Mouse (Mus musculus): Measurements from ENCODE around the gene Slc16a4. TPM values are rescaled to one million over a fixed set of nuclear protein-coding genes. Genes with fewer than 3 reads are reported as not detected.

Gene Slc16a4
- polyA plus RNA-seq, 1 experiment, result 0.80 TPM

- Histone ChIP-seq H3K4me1 (ENCODE audit: control insufficient read depth, insufficient read depth, low read length) (peaks cover 2% of the 10 kb centered on the region; the same call in 1 of the 2 replicates), H3K4me3 (replicated peaks; ENCODE audit: control insufficient read depth, low read depth, low read length) (peak within 1 kb of the TSS; percentile 91), H3K27ac (ENCODE audit: control insufficient read depth, insufficient read depth, low read depth, low read length, poor library complexity) (peak within 1 kb of the TSS; percentile 96)
- WGBS, result under 1% methylated on average over 62 of the region's 62 CpGs
- TF ChIP-seq CTCF (IDR thresholded peaks at IDR 0.05; ENCODE audit: control insufficient read depth, insufficient read depth, low read length), result 0 out of 2 replicates have a peak, but pooled peaks have one; percentile 17
- peak; percentile 63 for TF ChIP-seq POLR2A (IDR thresholded peaks at IDR 0.05; ENCODE audit: borderline replicate concordance, control insufficient read depth, low read depth, low read length)
Measured at GRCm38 (mm10) chr3:107333381-107334201, 42.6 kb downstream of the Slc16a4 start, which contains the start of gene Rbm15. Rbm15 (minus strand) TSS chr3:107333673.

- 0 out of 2 replicates have a peak, but pooled peaks have one; percentile 15 for TF ChIP-seq POLR2A (IDR thresholded peaks at IDR 0.05; ENCODE audit: borderline replicate concordance, control insufficient read depth, low read depth, low read length)
- no peak for TF ChIP-seq CTCF (IDR thresholded peaks at IDR 0.05; ENCODE audit: control insufficient read depth, insufficient read depth, low read length)
- H3K4me1 ChIP-seq (ENCODE audit: control insufficient read depth, insufficient read depth, low read length), result peaks cover 2% of the 10 kb centered on the region; the same call in 1 of the 2 replicates
- 10% methylated on average over 12 of the region's 12 CpGs for WGBS
- H3K4me3 ChIP-seq (replicated peaks; ENCODE audit: control insufficient read depth, low read depth, low read length), result peak overlapping the region; percentile 91
- H3K27ac ChIP-seq (ENCODE audit: control insufficient read depth, insufficient read depth, low read depth, low read length, poor library complexity), result peak overlapping the region; percentile 96
Measured at GRCm38 (mm10) chr3:107334202-107334934, 43.3 kb downstream of the Slc16a4 start.

- WGBS, result 53% methylated on average over 3 of the region's 3 CpGs
- Histone ChIP-seq H3K27ac (ENCODE audit: control insufficient read depth, insufficient read depth, low read depth, low read length, poor library complexity) (no peak overlapping the region), H3K4me1 (ENCODE audit: control insufficient read depth, insufficient read depth, low read length) (no peaks in the 10 kb centered on the region), H3K4me3 (replicated peaks; ENCODE audit: control insufficient read depth, low read depth, low read length) (no peak overlapping the region)
- no peak for TF ChIP-seq CTCF (IDR thresholded peaks at IDR 0.05; ENCODE audit: control insufficient read depth, insufficient read depth, low read length)
- TF ChIP-seq POLR2A (IDR thresholded peaks at IDR 0.05; ENCODE audit: borderline replicate concordance, control insufficient read depth, low read depth, low read length), result no peak
Measured at GRCm38 (mm10) chr3:107343971-107344370, 52.9 kb downstream of the Slc16a4 start.

GRCm38 (mm10) chr3:107345033-107345725, 54.1 kb downstream of the Slc16a4 start:
- Histone ChIP-seq H3K4me3 (replicated peaks; ENCODE audit: control insufficient read depth, low read depth, low read length) (no peak overlapping the region), H3K27ac (ENCODE audit: control insufficient read depth, insufficient read depth, low read depth, low read length, poor library complexity) (no peak overlapping the region), H3K4me1 (ENCODE audit: control insufficient read depth, insufficient read depth, low read length) (no peaks in the 10 kb centered on the region)
- TF ChIP-seq CTCF (IDR thresholded peaks at IDR 0.05; ENCODE audit: control insufficient read depth, insufficient read depth, low read length) (no peak), POLR2A (IDR thresholded peaks at IDR 0.05; ENCODE audit: borderline replicate concordance, control insufficient read depth, low read depth, low read length) (no peak)
- 24% methylated on average over 3 of the region's 3 CpGs for WGBS

- 78% methylated on average over 3 of the region's 3 CpGs for WGBS
- Histone ChIP-seq H3K4me1 (ENCODE audit: control insufficient read depth, insufficient read depth, low read length) (no peaks in the 10 kb centered on the region), H3K27ac (ENCODE audit: control insufficient read depth, insufficient read depth, low read depth, low read length, poor library complexity) (no peak overlapping the region), H3K4me3 (replicated peaks; ENCODE audit: control insufficient read depth, low read depth, low read length) (no peak overlapping the region)
- TF ChIP-seq POLR2A (IDR thresholded peaks at IDR 0.05; ENCODE audit: borderline replicate concordance, control insufficient read depth, low read depth, low read length) (no peak), CTCF (IDR thresholded peaks at IDR 0.05; ENCODE audit: control insufficient read depth, insufficient read depth, low read length) (no peak)
Measured at GRCm38 (mm10) chr3:107349006-107349405, 58.0 kb downstream of the Slc16a4 start.

- 74% methylated on average over 3 of the region's 3 CpGs for WGBS
- Histone ChIP-seq H3K27ac (ENCODE audit: control insufficient read depth, insufficient read depth, low read depth, low read length, poor library complexity) (no peak overlapping the region), H3K4me1 (ENCODE audit: control insufficient read depth, insufficient read depth, low read length) (no peaks in the 10 kb centered on the region; the same call in 1 of the 2 replicates), H3K4me3 (replicated peaks; ENCODE audit: control insufficient read depth, low read depth, low read length) (no peak overlapping the region)
- TF ChIP-seq POLR2A (IDR thresholded peaks at IDR 0.05; ENCODE audit: borderline replicate concordance, control insufficient read depth, low read depth, low read length), result no peak
- no peak for TF ChIP-seq CTCF (IDR thresholded peaks at IDR 0.05; ENCODE audit: control insufficient read depth, insufficient read depth, low read length)
Measured at GRCm38 (mm10) chr3:107351706-107352105, 60.7 kb downstream of the Slc16a4 start.

GRCm38 (mm10) chr3:107355618-107356260, 64.7 kb downstream of the Slc16a4 start:
- TF ChIP-seq POLR2A (IDR thresholded peaks at IDR 0.05; ENCODE audit: borderline replicate concordance, control insufficient read depth, low read depth, low read length), result no peak
- no peak for TF ChIP-seq CTCF (IDR thresholded peaks at IDR 0.05; ENCODE audit: control insufficient read depth, insufficient read depth, low read length)
- Histone ChIP-seq H3K4me1 (ENCODE audit: control insufficient read depth, insufficient read depth, low read length) (no peaks in the 10 kb centered on the region; the same call in 1 of the 2 replicates), H3K4me3 (replicated peaks; ENCODE audit: control insufficient read depth, low read depth, low read length) (no peak overlapping the region), H3K27ac (ENCODE audit: control insufficient read depth, insufficient read depth, low read depth, low read length, poor library complexity) (no peak overlapping the region)
- WGBS, result 73% methylated on average over 6 of the region's 6 CpGs

Measured in bone marrow, adult 2 months (tissue).